Mouse (Mus musculus) G1E (cell line): ENCODE measurements at regions not wholly inside any gene's neighbourhood (a gene's known extent, or its start where the extent isn't known, plus 50 kb on each side); places are given as distances from the start of the nearest gene placed in this dataset.

Experiments used
- CTCF ChIP-seq: IDR thresholded peaks from 2 replicates; pipeline ENCODE4 v1.5.1; 2012; ENCODE audit warnings: low read depth, low read length, inconsistent platforms, mixed read lengths
- GATA2 ChIP-seq: IDR thresholded peaks from 2 replicates; pipeline ENCODE4 v1.6.1; 2012; ENCODE audit warnings: low read depth, low read length, inconsistent platforms, borderline replicate concordance
- POLR2AphosphoS5 ChIP-seq: IDR thresholded peaks from 2 replicates; pipeline ENCODE4 v1.6.1; 2012; ENCODE audit warnings: low read depth, low read length, inconsistent platforms; ENCODE audit not compliant: insufficient replicate concordance
- TAL1 ChIP-seq: conservative IDR thresholded peaks from 2 replicates; pipeline ENCODE4 v1.6.1; 2012; ENCODE audit warnings: low read depth, low read length, inconsistent platforms, mixed read lengths

DNA sequence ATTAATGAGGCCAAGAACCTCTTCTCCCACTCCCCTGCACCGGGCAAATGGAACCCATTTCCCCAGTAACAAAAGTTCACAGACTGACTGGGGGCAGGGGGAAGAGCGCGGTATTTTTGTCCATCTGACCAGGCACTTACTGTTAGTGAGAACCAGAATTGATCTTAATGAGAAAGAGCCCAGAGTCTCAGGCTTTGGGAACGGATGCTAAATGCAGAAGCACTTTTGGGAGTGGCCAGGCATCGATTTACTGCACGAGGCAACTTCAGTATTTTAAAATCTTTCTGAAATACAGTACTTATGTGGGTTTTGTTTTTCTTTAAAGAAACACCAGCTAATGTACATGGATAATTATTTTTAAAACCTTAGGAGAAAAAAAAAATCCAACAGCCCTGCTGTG, 51.0 kb upstream of the Foxn3 start:
- no peak for TF ChIP-seq CTCF
- TF ChIP-seq GATA2 = no peak
- no peak for TF ChIP-seq TAL1
- no peak for TF ChIP-seq POLR2AphosphoS5
